Mouse (Mus musculus) neural tube, embryonic 15.5 days (tissue): ENCODE results near the gene Foxred2. TPM values are rescaled to one million over a fixed set of nuclear protein-coding genes. Genes with fewer than 3 reads are reported as not detected.

Experiments used
- ATAC-seq: fragments of 200-750 bp; cut with Nextera tagmentation; 2 replicates; pipeline ENCODE4 v1.8.0; 2017; ENCODE audit warnings: mild to moderate bottlenecking, moderate TSS enrichment, moderate library complexity; ENCODE audit not compliant: low FRiP score
- H3K27ac ChIP-seq: fragments of 300-500 bp; sonication (generic); replicated peaks from 2 replicates; pipeline ENCODE4 v1.5.1; 2015; ENCODE audit warnings: mild to moderate bottlenecking, inconsistent platforms
- H3K27me3 ChIP-seq: fragments of 300-500 bp; sonication (generic); replicated peaks from 2 replicates; pipeline ENCODE4 v1.6.1; 2015; ENCODE audit warnings: inconsistent platforms
- H3K36me3 ChIP-seq: fragments of 300-500 bp; sonication (generic); 2 replicates; pipeline ENCODE4 v1.6.1; 2015; ENCODE audit warnings: inconsistent platforms
- H3K4me1 ChIP-seq: fragments of 300-500 bp; sonication (generic); 2 replicates; pipeline ENCODE4 v1.6.1; 2015; ENCODE audit warnings: inconsistent platforms
- H3K4me2 ChIP-seq: fragments of 300-500 bp; sonication (generic); 2 replicates; pipeline ENCODE4 v1.6.1; 2015; ENCODE audit warnings: inconsistent platforms, mild to moderate bottlenecking, moderate library complexity
- H3K4me3 ChIP-seq: fragments of 300-500 bp; sonication (generic); replicated peaks from 2 replicates; pipeline ENCODE4 v1.5.1; 2015; ENCODE audit warnings: mild to moderate bottlenecking, inconsistent platforms
- H3K9ac ChIP-seq: fragments of 300-500 bp; sonication (generic); replicated peaks from 2 replicates; pipeline ENCODE4 v1.6.1; 2015; ENCODE audit warnings: mild to moderate bottlenecking, inconsistent platforms
- H3K9me3 ChIP-seq: fragments of 300-500 bp; sonication (generic); replicated peaks from 2 replicates; pipeline ENCODE4 v1.6.1; 2016; ENCODE audit warnings: inconsistent platforms
- WGBS: fragments of 180-500 bp; shearing (Covaris S2); methylation state at CpG from one replicate; pipeline ENCODE4 v1.1.7; 2015; ENCODE audit warnings: mixed read lengths; 5-methylcytosine and 5-hydroxymethylcytosine counted together
- polyA plus RNA-seq: library from polyadenylated mRNA; unstranded; fragments of >200 nt; fragmentation: Nextera tagmentation; extraction: Ambion mirVana; gene quantifications from 2 replicates; pipeline ENCODE4 v1.2.1, GENCODE M21; 2015

Foxred2 gene
- polyA plus RNA-seq, 1 experiment from 2014 or later, result 9.3 TPM

- 98% methylated on average over 5 of the region's 5 CpGs for WGBS
- Histone ChIP-seq H3K9me3 (no peaks in the 10 kb centered on the region), H3K27me3 (no peaks in the 10 kb centered on the region), H3K36me3 (peaks cover 36% of the 10 kb centered on the region), H3K4me1 (peaks cover 25% of the 10 kb centered on the region), H3K4me2 (no peak overlapping the region), H3K4me3 (no peak overlapping the region), H3K9ac (no peak overlapping the region), H3K27ac (no peak overlapping the region)
- no peak for ATAC-seq
Observed at GRCm38 (mm10) chr15:77926921-77927320, 29.6 kb downstream of the Foxred2 start.

GRCm38 (mm10) chr15:77925195-77925594 is 31.3 kb downstream of the Foxred2 start:
- no peak overlapping the region for H3K4me3 ChIP-seq
- no peak overlapping the region for H3K4me2 ChIP-seq
- no peaks in the 10 kb centered on the region for H3K9me3 ChIP-seq
- no peak overlapping the region for H3K27ac ChIP-seq
- H3K27me3 ChIP-seq, result no peaks in the 10 kb centered on the region
- H3K4me1 ChIP-seq, result peaks cover 25% of the 10 kb centered on the region
- 94% methylated on average over 2 of the region's 2 CpGs for WGBS
- H3K9ac ChIP-seq, result no peak overlapping the region
- H3K36me3 ChIP-seq, result peaks cover 51% of the 10 kb centered on the region
- ATAC-seq, result no peak

GRCm38 (mm10) chr15:77923267-77924035 is 33.1 kb downstream of the Foxred2 start:
- no peak for ATAC-seq
- peaks cover 67% of the 10 kb centered on the region for H3K36me3 ChIP-seq

GRCm38 (mm10) chr15:77922710-77923109 is 33.8 kb downstream of the Foxred2 start:
- no peak overlapping the region for H3K4me3 ChIP-seq
- no peak overlapping the region for H3K4me2 ChIP-seq
- H3K4me1 ChIP-seq, result peaks cover 9% of the 10 kb centered on the region
- no peak overlapping the region for H3K9ac ChIP-seq
- H3K36me3 ChIP-seq, result peaks cover 69% of the 10 kb centered on the region
- H3K27ac ChIP-seq, result no peak overlapping the region
- H3K27me3 ChIP-seq, result no peaks in the 10 kb centered on the region
- 89% methylated on average over 9 of the region's 9 CpGs for WGBS
- no peaks in the 10 kb centered on the region for H3K9me3 ChIP-seq
- ATAC-seq, result no peak

More at GRCm38 (mm10) chr15:77923267-77924035, 33.1 kb downstream of the Foxred2 start:
- Histone ChIP-seq H3K27me3 (no peaks in the 10 kb centered on the region), H3K4me2 (no peak overlapping the region), H3K27ac (no peak overlapping the region), H3K9ac (no peak overlapping the region), H3K9me3 (no peaks in the 10 kb centered on the region), H3K4me1 (peaks cover 15% of the 10 kb centered on the region), H3K4me3 (no peak overlapping the region)
- WGBS, result 69% methylated on average over 9 of the region's 9 CpGs

GRCm38 (mm10) chr15:77921636-77922035 is 34.9 kb downstream of the Foxred2 start:
- no peak overlapping the region for H3K4me2 ChIP-seq
- H3K9me3 ChIP-seq, result no peaks in the 10 kb centered on the region
- no peak overlapping the region for H3K27ac ChIP-seq
- H3K4me1 ChIP-seq, result no peaks in the 10 kb centered on the region; the same call in 1 of the 2 replicates
- WGBS, result 86% methylated on average over 6 of the region's 6 CpGs
- H3K9ac ChIP-seq, result no peak overlapping the region
- ATAC-seq, result no peak
- peaks cover 66% of the 10 kb centered on the region for H3K36me3 ChIP-seq
- no peak overlapping the region for H3K4me3 ChIP-seq
- H3K27me3 ChIP-seq, result no peaks in the 10 kb centered on the region

- H3K27me3 ChIP-seq, result no peaks in the 10 kb centered on the region
- no peaks in the 10 kb centered on the region for H3K9me3 ChIP-seq
- no peak overlapping the region for H3K27ac ChIP-seq
- no peak overlapping the region for H3K9ac ChIP-seq
- H3K36me3 ChIP-seq, result peaks cover 67% of the 10 kb centered on the region
- whole genome bisulfite sequencing, result 84% methylated on average over 10 of the region's 10 CpGs
- no peak overlapping the region for H3K4me2 ChIP-seq
- no peak overlapping the region for H3K4me3 ChIP-seq
- ATAC-seq, result no peak
- H3K4me1 ChIP-seq, result no peaks in the 10 kb centered on the region; the same call in 1 of the 2 replicates
Observed at GRCm38 (mm10) chr15:77920511-77921462, 35.7 kb downstream of the Foxred2 start.

- H3K4me1 ChIP-seq, result no peaks in the 10 kb centered on the region; the same call in 1 of the 2 replicates
- H3K4me3 ChIP-seq, result no peak overlapping the region
- peaks cover 77% of the 10 kb centered on the region for H3K36me3 ChIP-seq
- 93% methylated on average over 12 of the region's 12 CpGs for WGBS
- no peaks in the 10 kb centered on the region for H3K9me3 ChIP-seq
- H3K27me3 ChIP-seq, result no peaks in the 10 kb centered on the region
- H3K9ac ChIP-seq, result no peak overlapping the region; the same call in 1 of the 2 replicates
- no peak overlapping the region for H3K27ac ChIP-seq
- ATAC-seq, result no peak
- H3K4me2 ChIP-seq, result no peak overlapping the region
Observed at GRCm38 (mm10) chr15:77919441-77919840, 37.1 kb downstream of the Foxred2 start.

- Histone ChIP-seq H3K27me3 (no peaks in the 10 kb centered on the region), H3K9ac (no peak overlapping the region), H3K4me1 (no peaks in the 10 kb centered on the region; the same call in 1 of the 2 replicates), H3K27ac (no peak overlapping the region), H3K36me3 (peaks cover 61% of the 10 kb centered on the region), H3K4me2 (no peak overlapping the region), H3K9me3 (no peaks in the 10 kb centered on the region), H3K4me3 (no peak overlapping the region)
- WGBS, result 43% methylated on average over 8 of the region's 8 CpGs
- no peak for ATAC-seq
Observed at GRCm38 (mm10) chr15:77916851-77917544, 39.5 kb downstream of the Foxred2 start.

- Histone ChIP-seq H3K27ac (no peak overlapping the region), H3K9ac (no peak overlapping the region), H3K4me2 (no peak overlapping the region), H3K4me3 (no peak overlapping the region), H3K4me1 (no peaks in the 10 kb centered on the region), H3K36me3 (peaks cover 46% of the 10 kb centered on the region), H3K27me3 (no peaks in the 10 kb centered on the region), H3K9me3 (no peaks in the 10 kb centered on the region)
- WGBS, result 97% methylated on average over 4 of the region's 4 CpGs
- no peak for ATAC-seq
Observed at GRCm38 (mm10) chr15:77915287-77915686, 41.2 kb downstream of the Foxred2 start.

- WGBS, result 98% methylated on average over 3 of the region's 3 CpGs
Observed at GRCm38 (mm10) chr15:77914507-77914906, 42.0 kb downstream of the Foxred2 start.

GRCm38 (mm10) chr15:77913054-77913453 is 43.5 kb downstream of the Foxred2 start:
- ATAC-seq, result no peak
- no peaks in the 10 kb centered on the region for H3K9me3 ChIP-seq
- WGBS, result 91% methylated on average over 8 of the region's 8 CpGs
- no peak overlapping the region for H3K4me3 ChIP-seq
- peaks cover 28% of the 10 kb centered on the region for H3K36me3 ChIP-seq
- no peak overlapping the region for H3K4me2 ChIP-seq
- no peaks in the 10 kb centered on the region for H3K4me1 ChIP-seq
- H3K27ac ChIP-seq, result no peak overlapping the region
- no peaks in the 10 kb centered on the region for H3K27me3 ChIP-seq
- H3K9ac ChIP-seq, result no peak overlapping the region

More at GRCm38 (mm10) chr15:77914507-77914906, 42.0 kb downstream of the Foxred2 start:
- Histone ChIP-seq H3K27me3 (no peaks in the 10 kb centered on the region), H3K27ac (no peak overlapping the region), H3K36me3 (peaks cover 39% of the 10 kb centered on the region), H3K4me2 (no peak overlapping the region), H3K9me3 (no peaks in the 10 kb centered on the region), H3K4me3 (no peak overlapping the region), H3K9ac (no peak overlapping the region), H3K4me1 (no peaks in the 10 kb centered on the region)
- no peak for ATAC-seq
